Mouse (Mus musculus) lung, adult 2 months (tissue): Measurements from ENCODE around the gene Mylip.

Experiments
- CTCF ChIP-seq: fragments of 200-500 bp; IDR thresholded peaks from 2 replicates; pipeline ENCODE4 v1.5.1; 2011; ENCODE audit warnings: mild to moderate bottlenecking, low read length, control low read depth; ENCODE audit not compliant: insufficient read depth
- POLR2A ChIP-seq: fragments of 200-500 bp; IDR thresholded peaks from 2 replicates; pipeline ENCODE4 v1.6.1; 2011; ENCODE audit warnings: low read depth, mild to moderate bottlenecking, control low read depth, low read length, borderline replicate concordance; ENCODE audit errors: extremely low read depth

GRCm38 (mm10) chr13:45454641-45455040 lies 65.1 kb downstream of the Mylip start:
- TF ChIP-seq CTCF (no peak), POLR2A (no peak)
